Mouse (Mus musculus) embryo, embryonic 11 days (tissue): ENCODE data around the gene Ly6g5c.

ENCODE experiments used
- DNase-seq: peaks from one replicate; pipeline ENCODE4 v3.0.0-alpha.2; 2015

The Ly6g5c gene

DNA sequence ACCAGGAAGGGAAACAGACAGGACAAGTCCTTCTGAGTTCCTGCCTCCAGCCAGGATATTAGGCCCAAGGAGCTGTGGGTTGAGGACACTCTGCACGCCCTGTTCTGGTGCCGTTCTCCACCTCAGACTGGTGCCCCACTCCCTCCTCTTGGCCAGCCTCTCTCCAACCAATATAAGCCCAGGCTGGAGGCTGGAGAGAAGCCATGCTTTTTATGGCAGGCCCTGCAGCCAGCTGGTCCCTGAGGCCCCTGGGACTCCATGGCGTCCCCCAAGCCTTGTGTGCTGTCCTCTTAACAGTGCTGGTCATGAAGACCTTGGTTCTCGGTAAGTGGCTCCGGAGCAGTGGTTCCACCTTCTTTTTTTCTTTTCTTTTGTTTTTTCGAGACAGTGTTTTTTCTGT lies at the start of gene Ly6g5c:
Ly6g5c (plus strand) TSS at position 183 of the 400 bp plus-strand sequence.
- no peak for DNase-seq

DNA sequence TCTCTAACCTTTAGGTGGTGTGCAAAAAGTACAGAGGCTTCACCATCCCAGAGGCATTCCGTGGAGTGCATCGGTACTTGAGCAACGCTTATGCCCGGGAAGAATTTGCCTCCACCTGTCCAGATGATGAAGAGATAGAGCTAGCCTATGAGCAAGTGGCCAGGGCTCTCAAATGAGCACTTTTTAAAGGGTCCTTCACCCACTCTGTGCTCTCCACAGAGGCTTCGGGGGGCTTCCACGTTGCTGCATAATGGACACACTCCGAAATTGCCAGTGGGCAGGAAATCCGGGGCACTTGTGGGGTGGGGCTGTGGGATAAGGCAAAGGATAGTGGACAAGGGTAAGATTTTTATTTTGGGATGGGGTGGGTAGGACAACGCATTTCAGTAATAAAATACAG lies 49.8 kb upstream of the Ly6g5c start:
- DNase-seq = no peak

GRCm38 (mm10) chr17:35058911-35059892 lies 48.9 kb upstream of the Ly6g5c start, which contains the start of gene Ddah2:
Gene Ddah2, plus strand, starts transcription at chr17:35059035.
- DNase-seq = peak; percentile 99

DNA sequence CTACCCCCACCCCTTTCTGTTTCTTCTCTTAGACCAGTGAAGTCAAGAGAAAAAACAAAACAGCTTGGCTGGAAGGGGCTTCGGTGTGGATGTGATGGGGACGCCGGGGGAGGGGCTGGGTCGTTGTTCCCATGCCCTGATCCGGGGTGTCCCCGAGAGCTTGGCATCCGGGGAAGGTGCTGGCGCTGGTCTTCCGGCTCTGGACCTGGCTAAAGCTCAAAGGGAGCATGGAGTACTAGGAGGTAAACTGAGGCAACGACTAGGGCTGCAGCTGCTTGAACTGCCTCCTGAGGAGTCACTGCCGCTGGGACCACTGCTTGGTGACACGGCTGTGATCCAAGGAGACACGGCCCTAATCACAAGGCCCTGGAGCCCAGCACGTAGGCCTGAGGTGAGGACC lies 48.0 kb upstream of the Ly6g5c start:
- no peak for DNase-seq

DNA sequence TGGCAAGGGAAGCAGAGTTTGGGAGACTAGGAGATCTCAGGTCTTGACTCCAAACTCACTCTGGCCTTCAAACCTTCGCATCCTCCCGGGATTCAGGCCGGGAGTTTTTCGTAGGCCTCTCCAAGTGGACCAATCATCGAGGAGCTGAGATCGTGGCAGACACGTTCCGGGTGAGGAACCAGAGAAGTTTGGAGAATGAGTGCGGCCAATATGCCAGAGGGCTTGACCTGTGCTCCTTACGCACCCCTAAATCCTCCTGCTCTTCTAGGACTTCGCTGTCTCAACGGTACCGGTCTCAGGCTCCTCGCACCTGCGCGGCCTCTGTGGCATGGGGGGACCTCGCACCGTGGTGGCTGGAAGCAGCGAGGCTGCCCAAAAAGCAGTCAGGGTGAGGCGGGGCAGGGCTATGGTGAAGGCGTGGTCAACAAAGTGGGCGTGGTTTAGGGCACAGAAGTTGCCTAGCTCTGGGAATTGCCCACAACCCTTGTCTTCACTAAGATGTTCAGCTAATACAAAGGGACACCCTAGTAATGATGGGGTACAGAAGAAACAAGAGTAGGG lies 47.3 kb upstream of the Ly6g5c start:
- DNase-seq = no peak

DNA sequence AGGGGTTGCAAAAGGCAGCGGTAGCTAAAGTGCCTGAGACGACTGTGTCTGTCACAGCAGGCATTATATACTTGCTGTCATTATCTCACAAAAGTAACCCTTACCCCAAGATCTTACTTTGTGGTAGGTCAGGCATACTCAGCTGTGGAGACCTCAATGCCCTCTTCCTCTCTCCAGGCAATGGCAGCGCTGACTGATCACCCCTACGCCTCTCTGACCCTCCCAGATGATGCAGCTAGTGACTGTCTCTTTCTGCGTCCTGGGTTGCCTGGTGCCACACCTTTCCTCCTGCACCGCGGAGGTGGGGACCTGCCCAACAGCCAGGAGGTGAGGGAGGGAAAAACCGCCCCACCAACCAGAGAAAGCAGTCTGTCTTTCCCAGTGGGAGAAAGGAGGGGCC lies 46.8 kb upstream of the Ly6g5c start:
- no peak for DNase-seq

GRCm38 (mm10) chr17:35063466-35063865 lies 44.6 kb upstream of the Ly6g5c start:
- no peak for DNase-seq

DNA sequence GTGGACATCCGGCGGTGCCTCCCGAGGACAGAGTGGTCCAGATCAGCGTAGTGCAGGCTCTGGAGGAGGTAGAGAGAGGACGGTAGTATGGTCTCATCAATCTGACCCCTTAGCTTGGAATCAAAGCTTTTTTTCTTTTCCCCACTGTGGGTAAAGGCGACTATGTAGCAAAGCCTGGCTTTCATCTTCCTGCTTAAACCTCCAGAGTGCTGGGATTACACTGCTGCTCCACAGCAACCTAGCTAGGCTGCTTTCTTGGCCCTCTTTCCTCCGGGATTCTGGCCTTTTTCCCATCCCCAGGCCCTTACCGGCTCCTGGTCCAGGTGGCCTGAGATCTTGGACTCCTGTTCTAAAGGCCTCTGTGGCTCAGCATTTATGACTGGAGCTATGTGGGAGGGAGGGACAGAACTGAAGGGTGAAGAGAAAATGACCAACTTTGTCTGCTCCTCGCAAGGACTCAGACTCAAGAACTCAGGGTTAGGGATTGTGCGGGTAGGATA lies 43.7 kb upstream of the Ly6g5c start:
- no peak for DNase-seq

- peak; percentile 77 for DNase-seq
Observed at GRCm38 (mm10) chr17:35064951-35065947, 42.8 kb upstream of the Ly6g5c start, which contains the start of gene Ly6g6c. Gene Ly6g6c, plus strand, starts transcription at chr17:35065388.

- DNase-seq = no peak
Observed at GRCm38 (mm10) chr17:35066084-35066483, 42.0 kb upstream of the Ly6g5c start, which contains the start of gene Mpig6b. Gene Mpig6b, minus strand, starts transcription at chr17:35066184.

DNA sequence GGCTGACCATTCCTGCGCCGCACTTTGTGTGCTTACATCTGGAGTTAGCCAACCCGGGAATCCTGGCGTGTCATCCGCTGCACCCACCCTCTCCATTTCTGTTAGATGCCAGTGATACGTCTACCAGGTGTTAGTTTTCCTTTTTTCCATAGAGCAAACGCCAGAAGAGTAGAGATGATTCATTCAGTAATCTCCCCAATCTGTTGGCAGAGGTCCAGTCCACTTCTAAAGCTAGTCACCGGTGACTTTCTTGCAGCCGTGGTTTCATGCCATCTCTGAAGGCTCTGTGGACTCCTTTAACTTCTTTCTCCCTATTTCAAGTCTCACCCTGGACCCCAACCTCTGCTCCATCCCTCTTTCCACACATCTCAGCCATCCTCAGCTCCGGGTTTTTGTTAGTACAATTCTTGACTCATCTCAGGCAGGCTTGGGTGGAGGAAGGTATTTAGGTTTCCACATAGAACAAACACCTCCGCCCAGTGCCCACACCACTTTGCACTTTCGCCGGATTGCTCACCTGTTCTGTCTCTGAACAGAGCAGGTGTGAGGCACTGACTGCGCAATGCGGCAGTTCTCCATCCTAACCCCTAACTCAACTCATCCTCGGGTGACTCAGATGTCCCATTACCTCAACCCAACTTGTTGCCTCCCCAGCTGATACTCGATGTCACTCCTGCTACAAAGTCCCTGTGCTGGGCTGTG lies 39.7 kb upstream of the Ly6g5c start:
- no peak for DNase-seq

- no peak for DNase-seq
Observed at GRCm38 (mm10) chr17:35070556-35071229, 37.4 kb upstream of the Ly6g5c start.

DNA sequence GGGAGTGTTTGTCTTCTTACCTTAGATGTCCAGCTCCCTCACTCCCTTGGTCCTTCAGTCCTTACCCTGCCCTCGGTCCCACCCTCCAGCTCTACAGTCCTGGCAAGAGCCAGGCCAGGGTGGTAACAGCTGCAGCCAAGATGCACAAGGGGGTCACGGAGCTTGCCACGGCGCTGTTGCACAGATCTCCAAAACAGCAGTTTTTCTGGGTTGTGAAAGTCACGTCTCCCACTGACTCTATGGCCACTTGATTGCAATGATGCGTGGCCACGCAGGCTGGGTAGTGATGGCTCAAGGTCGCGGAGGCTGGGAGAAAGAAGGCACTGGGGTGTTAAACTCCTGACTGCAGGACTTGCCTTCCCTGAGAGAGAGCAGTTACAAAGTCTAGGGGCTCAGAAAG lies 36.6 kb upstream of the Ly6g5c start:
- DNase-seq = no peak

DNA sequence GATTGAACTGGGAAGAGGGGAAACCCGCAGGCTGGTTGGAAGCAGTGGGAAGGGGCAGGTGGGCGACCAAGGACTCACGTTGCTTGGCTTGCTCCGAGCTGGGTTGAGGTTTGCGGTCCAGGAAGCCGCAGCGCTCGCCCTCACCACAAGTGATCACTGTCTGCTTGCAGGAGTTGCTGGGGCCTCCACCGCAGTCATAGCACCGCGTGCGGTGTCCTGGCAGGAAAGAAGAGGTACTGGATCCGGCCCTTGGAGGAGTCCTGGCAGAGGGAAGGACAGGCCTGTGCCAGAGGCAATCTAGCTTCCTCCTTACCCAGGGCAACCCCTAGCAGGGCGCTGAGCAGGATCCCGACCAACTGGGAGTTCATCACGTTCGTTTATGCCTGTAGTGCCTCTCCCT lies 34.0 kb upstream of the Ly6g5c start:
- DNase-seq = no peak

DNA sequence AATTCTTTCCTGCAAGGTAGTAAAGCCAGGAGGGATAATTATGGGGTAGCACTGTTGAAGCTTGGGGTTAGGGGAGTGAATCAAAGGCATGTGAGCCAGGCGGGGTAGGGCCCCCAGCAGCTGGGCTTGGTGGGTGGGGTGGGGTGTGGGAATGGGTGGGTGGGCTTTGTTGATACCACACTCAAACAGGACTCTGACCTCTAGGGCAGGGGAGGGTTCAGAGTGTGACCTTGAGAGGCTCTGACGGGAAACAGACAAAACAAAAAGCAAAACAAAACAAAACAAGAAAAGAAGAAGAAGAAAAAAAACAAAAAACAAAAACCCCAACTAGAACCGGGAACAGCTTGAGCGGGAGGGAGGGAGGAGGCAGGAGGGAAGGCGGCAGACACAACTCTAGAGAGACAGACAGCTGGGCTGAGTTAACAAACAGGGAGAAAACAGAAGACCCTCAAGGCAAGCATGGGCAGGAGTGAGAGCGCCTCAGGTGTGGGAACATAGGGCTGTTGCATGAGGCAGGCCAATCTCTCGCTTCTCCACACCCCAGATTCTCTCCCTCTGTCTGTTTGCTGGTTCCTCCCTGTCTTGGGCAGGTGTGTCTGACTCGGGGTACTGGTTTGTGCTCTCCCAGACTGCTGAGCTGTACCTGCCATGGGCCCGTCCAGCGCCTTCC lies 31.4 kb upstream of the Ly6g5c start, which contains the start of gene Ly6g6e:
Ly6g6e (plus strand) TSS at position 396 of the 670 bp plus-strand sequence.
- no peak for DNase-seq

GRCm38 (mm10) chr17:35077285-35077684 lies 30.8 kb upstream of the Ly6g5c start:
- DNase-seq = no peak

- peak; percentile 64 for DNase-seq
Observed at GRCm38 (mm10) chr17:35077786-35078233, 30.3 kb upstream of the Ly6g5c start, which contains the start of gene Ly6g6d. Gene Ly6g6d, minus strand, starts transcription at chr17:35078065.

DNA sequence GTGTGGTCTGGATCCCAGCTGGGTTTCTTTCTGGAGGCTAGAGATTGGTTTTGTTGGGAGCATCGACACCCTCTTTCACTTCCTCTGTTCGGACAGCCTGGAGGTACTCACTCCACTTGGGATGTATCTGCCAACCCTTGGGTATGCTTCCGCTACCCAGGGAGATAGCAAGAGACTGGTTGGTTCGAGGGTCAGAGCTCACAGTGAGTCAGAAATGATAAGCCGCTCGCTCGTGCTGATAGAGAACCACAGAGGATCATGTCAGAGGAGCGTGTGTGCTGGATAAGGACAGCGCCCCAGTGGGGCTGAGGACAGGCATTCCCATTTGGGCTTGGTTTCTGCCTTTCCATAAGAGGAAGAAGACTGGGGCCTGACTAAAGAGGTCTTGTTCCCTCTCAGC lies 28.3 kb upstream of the Ly6g5c start:
- no peak for DNase-seq

GRCm38 (mm10) chr17:35080248-35080647 lies 27.8 kb upstream of the Ly6g5c start:
- no peak for DNase-seq

DNA sequence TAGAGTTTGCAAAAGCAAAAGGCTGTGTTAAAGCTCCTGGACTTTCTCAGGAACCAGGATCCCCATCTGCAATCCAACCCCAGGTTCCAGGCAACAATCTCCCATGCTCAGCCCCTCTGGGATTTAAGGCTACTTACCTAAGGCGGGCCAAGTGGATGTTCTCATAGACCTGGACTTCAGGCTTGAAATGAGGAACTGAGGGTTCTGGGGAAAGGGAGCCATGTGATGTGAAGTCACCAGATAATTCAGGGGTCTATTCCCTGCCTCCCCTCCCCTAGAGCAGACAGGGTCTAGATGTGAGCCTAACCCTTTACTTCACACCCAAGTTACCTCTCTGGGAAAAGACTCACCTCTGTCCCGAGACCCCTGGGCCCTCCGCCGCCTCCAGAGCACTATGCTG lies 27.4 kb upstream of the Ly6g5c start:
- DNase-seq = no peak
